32 mouse cellular contexts compared by ENCODE assay signal in the genomic region with DNA sequence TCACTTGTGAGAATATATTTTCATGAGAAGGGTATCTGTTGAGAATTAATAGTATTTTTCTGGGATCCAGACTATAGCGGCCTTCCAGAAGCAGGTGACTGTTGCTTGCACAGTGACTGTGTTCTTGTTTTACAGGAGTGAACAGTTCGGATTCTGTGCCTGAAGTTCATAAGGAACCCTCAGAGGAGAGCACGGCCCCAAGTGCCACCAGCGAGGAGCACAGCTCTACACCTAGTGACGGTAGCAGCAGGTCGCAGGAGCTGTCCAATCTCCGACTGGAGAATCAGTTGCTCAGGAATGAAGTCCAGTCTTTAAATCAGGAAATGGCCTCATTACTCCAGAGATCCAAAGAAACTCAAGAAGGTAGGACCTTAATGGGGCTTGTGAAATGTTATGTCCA.
"Had no signal": no experiment of that assay in that cellular context is flagged by ENCODE, and none has a peak within 500 bp of the region (broad histone marks: within the 10 kb centered on the region; RNA-seq: fewer than 3 reads in every experiment).

No protein-coding gene starts in this region.

- ATAC-seq: liver, embryonic 12.5 days; liver, postnatal 0 days; lung, postnatal 0 days; midbrain, embryonic 13.5 days; midbrain, embryonic 15.5 days; midbrain, embryonic 16.5 days had no signal

- H3K4me2 ChIP-seq: limb, embryonic 12.5 days; limb, embryonic 13.5 days; limb, embryonic 15.5 days; liver, embryonic 11.5 days; liver, embryonic 12.5 days; liver, embryonic 13.5 days; liver, embryonic 15.5 days; lung, embryonic 14.5 days; lung, embryonic 15.5 days; midbrain, embryonic 11.5 days; midbrain, embryonic 12.5 days; midbrain, embryonic 13.5 days; midbrain, embryonic 15.5 days; neural tube, embryonic 12.5 days had no signal

- H3K9me3 ChIP-seq: limb, embryonic 10.5 days; limb, embryonic 12.5 days; limb, embryonic 13.5 days; limb, embryonic 15.5 days; liver, embryonic 12.5 days; liver, embryonic 13.5 days; liver, embryonic 15.5 days; lung, embryonic 15.5 days; megakaryocyte, embryonic 14.5 days; midbrain, embryonic 10.5 days; midbrain, embryonic 12.5 days; midbrain, embryonic 13.5 days; midbrain, embryonic 15.5 days; neural tube, embryonic 12.5 days had no signal

- H3K27ac ChIP-seq: limb, embryonic 10.5 days; limb, embryonic 12.5 days; limb, embryonic 13.5 days; limb, embryonic 15.5 days; liver, embryonic 12.5 days; liver, embryonic 13.5 days; liver, embryonic 14.5 days; liver, embryonic 15.5 days; lung, embryonic 15.5 days; macrophage; midbrain, embryonic 10.5 days; midbrain, embryonic 12.5 days; midbrain, embryonic 13.5 days; midbrain, embryonic 15.5 days; neural tube, embryonic 12.5 days had no signal

- H3K4me3 ChIP-seq: limb, embryonic 10.5 days; limb, embryonic 12.5 days; limb, embryonic 13.5 days; limb, embryonic 15.5 days; liver, embryonic 12.5 days; liver, embryonic 13.5 days; liver, embryonic 15.5 days; lung, embryonic 15.5 days; megakaryocyte, embryonic 14.5 days; midbrain, embryonic 10.5 days; midbrain, embryonic 12.5 days; midbrain, embryonic 13.5 days; midbrain, embryonic 15.5 days; myocyte; neural tube, embryonic 12.5 days had no signal

- H3K27me3 ChIP-seq: limb, embryonic 12.5 days; limb, embryonic 13.5 days; limb, embryonic 15.5 days; liver, embryonic 12.5 days; liver, embryonic 13.5 days; liver, embryonic 15.5 days; lung, embryonic 15.5 days; megakaryocyte, embryonic 14.5 days; midbrain, embryonic 12.5 days; midbrain, embryonic 13.5 days; midbrain, embryonic 15.5 days; neural tube, embryonic 12.5 days had no signal

- DNase-seq: left cerebral cortex, postnatal 4 days; liver; liver, embryonic 13.5 days; liver, postnatal 0 days; lung, adult 18-20 months; lung, adult 2 months; lung, embryonic 14.5 days; lung, postnatal 10 days; lung, postnatal 14 days; lung, postnatal 36 days; lung, postnatal 4 days; midbrain, embryonic 14.5 days had no signal

- H3K9ac ChIP-seq: limb, embryonic 12.5 days; limb, embryonic 13.5 days; limb, embryonic 15.5 days; liver, embryonic 12.5 days; liver, embryonic 13.5 days; liver, embryonic 14.5 days; liver, embryonic 15.5 days; liver, postnatal 0 days; lung, embryonic 14.5 days; lung, embryonic 15.5 days; midbrain, embryonic 12.5 days; midbrain, embryonic 13.5 days; midbrain, embryonic 15.5 days; neural tube, embryonic 12.5 days had no signal
